Mouse (Mus musculus): Measurements from ENCODE around the gene Nkd2. TPM values are rescaled to one million over a fixed set of nuclear protein-coding genes. Genes with fewer than 3 reads are reported as not detected.

The Nkd2 gene
- polyA plus RNA-seq (2016; fragmentation: Nextera tagmentation; extraction: Ambion mirVana), result 25.2 and 27.7 TPM in 2 replicates

- H3K4me3 ChIP-seq, result peak within 1 kb of the TSS; percentile 70
- 0 out of 2 replicates have a peak, but pooled peaks cover 6% of the 10 kb centered on the region for H3K36me3 ChIP-seq
Observed at GRCm38 (mm10) chr13:73847465-73847836, at the start of gene Nkd2. Gene Nkd2, minus strand, starts transcription at chr13:73847631.

GRCm38 (mm10) chr13:73892493-73893178, 45.2 kb upstream of the Nkd2 start:
- H3K27ac ChIP-seq, result peak overlapping the region; percentile 77
- no peak overlapping the region for H3K9ac ChIP-seq
- 19% methylated on average over 6 of the region's 6 CpGs for WGBS
- no peak overlapping the region for H3K4me2 ChIP-seq (replicated peaks)
- ATAC-seq (ENCODE audit: insufficient number of reproducible peaks, insufficient read depth, low FRiP score, low TSS enrichment), result peak; percentile 67
- no peaks in the 10 kb centered on the region for H3K27me3 ChIP-seq
- H3K4me1 ChIP-seq, result peaks cover 26% of the 10 kb centered on the region
- H3K9me3 ChIP-seq, result no peaks in the 10 kb centered on the region
- no peaks in the 10 kb centered on the region for H3K36me3 ChIP-seq
- no peak overlapping the region for H3K4me3 ChIP-seq

More at GRCm38 (mm10) chr13:73847465-73847836, at the start of gene Nkd2:
- Histone ChIP-seq H3K9me3 (no peaks in the 10 kb centered on the region), H3K4me2 (replicated peaks) (peak within 1 kb of the TSS; percentile 87), H3K27me3 (0 out of 2 replicates have a peak, but pooled peaks cover 8% of the 10 kb centered on the region), H3K4me1 (peaks cover 11% of the 10 kb centered on the region), H3K27ac (no peak within 1 kb of the TSS), H3K9ac (peak within 1 kb of the TSS; percentile 71)
- under 1% methylated on average over 38 of the region's 38 CpGs for WGBS
- peak; percentile 64 for ATAC-seq (ENCODE audit: insufficient number of reproducible peaks, insufficient read depth, low FRiP score, low TSS enrichment)

GRCm38 (mm10) chr13:73887415-73887874, 40.0 kb upstream of the Nkd2 start:
- Histone ChIP-seq H3K4me2 (replicated peaks) (no peak overlapping the region), H3K9me3 (no peaks in the 10 kb centered on the region), H3K27ac (peak overlapping the region; percentile 90), H3K36me3 (no peaks in the 10 kb centered on the region), H3K27me3 (no peaks in the 10 kb centered on the region), H3K4me1 (peaks cover 37% of the 10 kb centered on the region), H3K4me3 (no peak overlapping the region), H3K9ac (no peak overlapping the region)
- WGBS, result 27% methylated on average over 4 of the region's 4 CpGs
- no peak for ATAC-seq (ENCODE audit: insufficient number of reproducible peaks, insufficient read depth, low FRiP score, low TSS enrichment)

GRCm38 (mm10) chr13:73886601-73887000, 39.2 kb upstream of the Nkd2 start:
- no peaks in the 10 kb centered on the region for H3K36me3 ChIP-seq
- H3K27ac ChIP-seq, result peak overlapping the region; percentile 90
- H3K4me1 ChIP-seq, result peaks cover 29% of the 10 kb centered on the region
- no peak overlapping the region for H3K9ac ChIP-seq
- H3K27me3 ChIP-seq, result no peaks in the 10 kb centered on the region
- no peaks in the 10 kb centered on the region for H3K9me3 ChIP-seq
- no peak overlapping the region; the same call in 1 of the 2 replicates for H3K4me2 ChIP-seq (replicated peaks)
- no peak overlapping the region for H3K4me3 ChIP-seq
- 23% methylated on average over 5 of the region's 5 CpGs for WGBS
- ATAC-seq (ENCODE audit: insufficient number of reproducible peaks, insufficient read depth, low FRiP score, low TSS enrichment), result no peak

- Histone ChIP-seq H3K27me3 (no peaks in the 10 kb centered on the region), H3K4me3 (no peak overlapping the region), H3K4me2 (replicated peaks) (no peak overlapping the region), H3K9ac (no peak overlapping the region), H3K27ac (peak overlapping the region; percentile 90), H3K9me3 (no peaks in the 10 kb centered on the region), H3K36me3 (no peaks in the 10 kb centered on the region), H3K4me1 (peaks cover 29% of the 10 kb centered on the region)
- 69% methylated on average over 4 of the region's 4 CpGs for WGBS
- no peak for ATAC-seq (ENCODE audit: insufficient number of reproducible peaks, insufficient read depth, low FRiP score, low TSS enrichment)
Observed at GRCm38 (mm10) chr13:73886066-73886465, 38.6 kb upstream of the Nkd2 start.

- Histone ChIP-seq H3K4me3 (no peak overlapping the region), H3K4me1 (peaks cover 31% of the 10 kb centered on the region), H3K27me3 (no peaks in the 10 kb centered on the region), H3K36me3 (no peaks in the 10 kb centered on the region), H3K9ac (no peak overlapping the region), H3K4me2 (replicated peaks) (no peak overlapping the region), H3K27ac (peak overlapping the region; percentile 90), H3K9me3 (no peaks in the 10 kb centered on the region)
- no peak for ATAC-seq (ENCODE audit: insufficient number of reproducible peaks, insufficient read depth, low FRiP score, low TSS enrichment)
- 85% methylated on average over 4 of the region's 4 CpGs for WGBS
Observed at GRCm38 (mm10) chr13:73885656-73886055, 38.2 kb upstream of the Nkd2 start.

GRCm38 (mm10) chr13:73881347-73881746, 33.9 kb upstream of the Nkd2 start:
- Histone ChIP-seq H3K4me2 (replicated peaks) (no peak overlapping the region), H3K36me3 (no peaks in the 10 kb centered on the region), H3K27ac (no peak overlapping the region), H3K27me3 (no peaks in the 10 kb centered on the region), H3K4me3 (no peak overlapping the region), H3K4me1 (peaks cover 13% of the 10 kb centered on the region), H3K9me3 (no peaks in the 10 kb centered on the region; the same call in 1 of the 2 replicates), H3K9ac (no peak overlapping the region)
- no peak for ATAC-seq (ENCODE audit: insufficient number of reproducible peaks, insufficient read depth, low FRiP score, low TSS enrichment)
- WGBS, result 53% methylated on average over 8 of the region's 8 CpGs

GRCm38 (mm10) chr13:73879824-73880223, 32.4 kb upstream of the Nkd2 start:
- no peaks in the 10 kb centered on the region for H3K36me3 ChIP-seq
- H3K9ac ChIP-seq, result no peak overlapping the region
- 82% methylated on average over 5 of the region's 5 CpGs for WGBS
- H3K4me2 ChIP-seq (replicated peaks), result no peak overlapping the region
- H3K4me1 ChIP-seq, result peaks cover 5% of the 10 kb centered on the region; the same call in 1 of the 2 replicates
- no peak overlapping the region for H3K27ac ChIP-seq
- no peak overlapping the region for H3K4me3 ChIP-seq
- H3K27me3 ChIP-seq, result no peaks in the 10 kb centered on the region
- 0 out of 2 replicates have a peak, but pooled peaks have one; percentile 35 for ATAC-seq (ENCODE audit: insufficient number of reproducible peaks, insufficient read depth, low FRiP score, low TSS enrichment)
- H3K9me3 ChIP-seq, result no peaks in the 10 kb centered on the region; the same call in 1 of the 2 replicates

GRCm38 (mm10) chr13:73872159-73872558, 24.7 kb upstream of the Nkd2 start:
- 75% methylated on average over 2 of the region's 2 CpGs for WGBS
- no peaks in the 10 kb centered on the region for H3K9me3 ChIP-seq
- no peaks in the 10 kb centered on the region for H3K4me1 ChIP-seq
- no peak overlapping the region for H3K4me3 ChIP-seq
- H3K36me3 ChIP-seq, result no peaks in the 10 kb centered on the region
- no peaks in the 10 kb centered on the region for H3K27me3 ChIP-seq
- H3K9ac ChIP-seq, result no peak overlapping the region
- no peak for ATAC-seq (ENCODE audit: insufficient number of reproducible peaks, insufficient read depth, low FRiP score, low TSS enrichment)
- no peak overlapping the region for H3K27ac ChIP-seq
- H3K4me2 ChIP-seq (replicated peaks), result no peak overlapping the region

- 0 out of 2 replicates have a peak, but pooled peaks cover 8% of the 10 kb centered on the region for H3K27me3 ChIP-seq
- H3K27ac ChIP-seq, result no peak overlapping the region
- peak overlapping the region; percentile 71 for H3K9ac ChIP-seq
- under 1% methylated on average over 62 of the region's 65 CpGs for WGBS
- H3K4me2 ChIP-seq (replicated peaks), result peak overlapping the region; percentile 87
- peak; percentile 59 for ATAC-seq (ENCODE audit: insufficient number of reproducible peaks, insufficient read depth, low FRiP score, low TSS enrichment)
- H3K9me3 ChIP-seq, result no peaks in the 10 kb centered on the region
- peaks cover 11% of the 10 kb centered on the region for H3K4me1 ChIP-seq
- peak overlapping the region; percentile 70 for H3K4me3 ChIP-seq
- 0 out of 2 replicates have a peak, but pooled peaks cover 6% of the 10 kb centered on the region for H3K36me3 ChIP-seq
Observed at GRCm38 (mm10) chr13:73846589-73847464, 604 bp downstream of the Nkd2 start.

- Histone ChIP-seq H3K9ac (no peak overlapping the region), H3K27ac (no peak overlapping the region), H3K36me3 (peaks cover 16% of the 10 kb centered on the region; the same call in 1 of the 2 replicates), H3K9me3 (no peaks in the 10 kb centered on the region), H3K4me1 (peaks cover 14% of the 10 kb centered on the region), H3K4me3 (no peak overlapping the region), H3K27me3 (0 out of 2 replicates have a peak, but pooled peaks cover 8% of the 10 kb centered on the region), H3K4me2 (replicated peaks) (no peak overlapping the region)
- no peak for ATAC-seq (ENCODE audit: insufficient number of reproducible peaks, insufficient read depth, low FRiP score, low TSS enrichment)
Observed at GRCm38 (mm10) chr13:73842696-73843095, 4.7 kb downstream of the Nkd2 start.

Data from embryonic facial prominence, embryonic 12.5 days (tissue).